Mouse (Mus musculus): ENCODE measurements at regions not wholly inside any gene's neighbourhood (a gene's known extent, or its start where the extent isn't known, plus 50 kb on each side); places are given as distances from the start of the nearest gene placed in this dataset.

DNA sequence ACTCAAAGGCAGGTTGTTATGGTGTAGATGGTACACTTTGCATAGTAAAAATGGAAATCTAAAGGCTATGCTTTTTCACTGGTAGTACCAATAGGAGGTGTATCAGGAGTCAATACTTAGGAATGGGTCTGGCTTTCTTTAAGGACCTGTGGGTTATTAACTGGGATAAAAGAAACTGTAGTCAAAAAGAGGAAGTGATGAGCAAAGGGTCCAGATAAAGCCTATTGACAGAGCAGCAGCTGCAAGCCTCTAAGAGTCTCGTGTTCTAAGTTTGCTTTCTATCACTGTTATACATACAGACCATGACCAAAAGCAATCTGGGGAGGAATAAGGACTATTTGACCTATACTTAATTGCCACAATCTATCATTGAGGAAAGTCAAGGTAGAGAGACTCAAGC, 683.0 kb downstream of the Stpg2 start:
- no peak for DNase-seq (ENCODE audit: low spot score)

DNA sequence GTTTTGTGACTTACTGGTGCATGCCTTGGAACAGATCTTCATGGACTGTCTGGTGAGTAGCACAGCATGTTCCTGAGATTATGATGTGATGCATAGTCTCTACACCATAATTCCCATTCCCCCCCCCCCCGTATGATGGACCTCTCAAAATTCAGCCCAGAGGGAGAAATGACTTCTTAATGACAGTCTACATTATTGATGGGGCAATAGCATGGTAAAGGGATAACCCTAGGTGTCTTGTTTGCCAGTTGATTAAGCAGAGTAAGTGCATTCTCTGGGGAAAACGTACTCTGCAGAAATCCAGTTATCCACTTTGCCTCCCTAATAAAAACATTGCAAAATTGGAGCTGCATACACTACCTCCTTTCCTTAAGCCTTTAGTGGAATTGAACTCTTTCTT, 684.7 kb downstream of the Stpg2 start:
- DNase-seq (ENCODE audit: low spot score): no peak

DNA sequence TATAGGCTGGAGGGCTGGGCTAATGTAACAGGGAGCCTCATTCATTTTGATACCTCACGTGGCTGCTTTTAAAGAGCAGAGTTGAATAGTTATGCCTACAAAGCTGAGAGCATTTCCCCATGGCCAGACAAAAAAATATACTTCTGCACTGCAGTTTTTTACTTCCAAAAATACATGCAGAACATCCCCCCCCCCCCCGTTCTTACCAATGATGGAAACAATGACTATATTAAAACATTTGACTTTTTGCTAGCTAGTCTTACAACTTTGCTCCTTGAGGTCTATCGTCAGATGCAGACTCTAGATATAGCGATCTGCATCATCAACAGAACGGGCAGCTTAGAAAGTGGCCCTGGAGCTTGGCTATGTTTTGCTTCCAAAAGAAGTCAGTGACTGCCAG, 692.4 kb downstream of the Stpg2 start:
- no peak for DNase-seq (ENCODE audit: low spot score)

DNA sequence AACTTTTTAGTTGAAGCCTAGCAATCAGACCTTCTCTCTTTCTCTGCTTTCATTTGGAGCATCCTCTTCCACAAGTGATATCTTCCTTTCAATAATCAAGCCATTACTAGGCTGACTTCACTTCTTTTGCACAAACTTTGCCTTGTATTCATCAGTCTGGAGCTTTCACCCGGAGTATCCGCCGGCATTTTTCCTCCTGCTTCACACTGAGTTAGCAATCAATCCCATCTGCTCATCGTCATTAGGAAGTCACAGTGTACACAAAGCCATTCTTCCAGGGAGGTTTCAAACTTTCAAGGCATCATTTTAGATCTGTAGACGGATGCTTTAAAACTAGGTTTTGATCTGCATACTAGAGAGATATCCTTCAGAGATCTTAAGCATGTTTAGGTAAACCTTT, 693.7 kb downstream of the Stpg2 start:
- no peak for DNase-seq (ENCODE audit: low spot score)

DNA sequence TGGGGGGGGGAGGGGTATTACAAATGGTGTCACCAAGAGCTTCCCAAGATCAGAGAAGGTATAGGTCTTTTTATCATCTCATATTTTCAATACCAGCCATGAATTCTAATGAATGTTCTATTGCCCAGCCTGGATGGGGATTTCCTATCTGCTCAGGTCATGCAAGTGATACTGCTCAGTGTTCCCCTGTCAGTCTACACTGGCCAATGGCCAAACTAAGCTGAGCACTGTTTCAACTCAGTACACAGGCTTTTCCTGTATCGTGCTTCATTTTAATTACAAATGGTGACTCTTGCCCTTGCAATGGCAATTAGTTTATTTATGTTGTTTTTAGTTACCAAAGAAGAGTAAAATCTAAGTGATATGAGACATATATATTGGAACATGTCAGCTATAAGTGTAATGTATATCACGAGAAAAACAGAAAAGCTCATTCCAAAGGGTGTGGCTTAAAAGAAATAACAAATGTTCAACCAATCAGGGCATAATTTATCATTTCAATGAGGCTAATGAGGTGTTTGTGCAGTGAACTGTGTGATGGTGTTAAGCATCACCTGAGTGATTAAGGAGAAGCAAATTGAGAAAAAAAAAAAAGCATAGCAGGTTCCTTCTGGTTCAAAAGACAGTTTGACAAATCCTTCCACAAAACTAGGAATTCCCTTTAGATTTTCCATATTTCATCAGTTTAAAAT, 708.3 kb downstream of the Stpg2 start:
- DNase-seq (ENCODE audit: low spot score): no peak

DNA sequence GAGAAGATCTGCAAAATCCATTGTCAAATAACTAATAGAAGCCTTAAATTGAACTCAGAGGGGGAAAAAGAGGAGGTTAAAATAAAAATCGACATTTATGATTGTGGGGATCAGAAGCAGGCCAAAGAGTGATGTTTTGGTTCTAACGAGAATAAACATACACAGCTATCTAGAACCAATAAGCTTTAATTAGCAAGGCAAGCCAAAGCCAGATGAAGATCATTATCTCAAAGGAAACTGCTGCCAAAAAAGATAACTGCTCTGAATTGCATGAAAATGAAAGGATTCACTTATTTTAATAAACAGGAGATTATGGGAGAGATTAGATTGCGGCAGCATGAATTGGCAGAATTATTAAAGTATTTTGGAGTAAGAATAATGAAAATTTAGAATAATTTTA, 716.8 kb downstream of the Stpg2 start:
- DNase-seq (ENCODE audit: low spot score): no peak

DNA sequence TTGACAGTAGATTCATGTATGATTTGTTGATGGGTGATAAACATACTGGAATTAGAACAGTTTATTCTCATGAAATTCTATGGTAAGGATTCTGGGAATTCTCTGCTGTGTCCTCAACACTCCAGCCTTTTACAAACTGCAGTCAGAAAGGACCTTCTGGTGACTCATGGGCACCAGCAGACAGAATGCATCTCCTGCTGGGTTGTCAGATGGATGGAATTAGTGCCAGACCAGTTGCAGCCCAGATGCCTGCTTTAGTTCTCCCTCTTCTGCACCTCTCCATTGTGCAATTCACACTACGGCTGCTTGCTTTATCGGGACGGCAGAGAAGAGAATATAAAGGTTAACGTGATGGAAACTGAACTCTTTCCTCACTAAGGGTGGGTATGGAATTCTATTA, 727.5 kb downstream of the Stpg2 start:
- no peak for DNase-seq (ENCODE audit: low spot score)

DNA sequence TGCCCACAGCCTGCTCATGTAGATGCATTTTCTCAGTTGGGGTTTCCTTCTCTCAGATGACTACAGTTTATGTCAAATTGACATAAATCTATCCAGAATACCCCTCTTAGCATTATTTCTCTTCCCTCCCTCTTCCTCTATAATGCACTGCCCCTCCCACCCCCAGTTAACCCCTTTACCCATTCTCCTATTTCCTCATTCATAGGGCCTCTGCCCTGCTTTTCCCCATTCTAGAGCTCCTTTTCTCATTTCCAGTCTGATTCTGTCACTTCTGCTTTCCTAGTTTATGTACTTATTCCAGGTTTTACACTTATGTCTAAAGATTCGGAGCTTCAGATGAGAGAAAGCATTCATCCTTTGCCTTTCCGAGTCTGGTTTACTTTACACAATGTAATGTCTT, 740.7 kb downstream of the Stpg2 start:
- no peak for DNase-seq (ENCODE audit: low spot score)

DNA sequence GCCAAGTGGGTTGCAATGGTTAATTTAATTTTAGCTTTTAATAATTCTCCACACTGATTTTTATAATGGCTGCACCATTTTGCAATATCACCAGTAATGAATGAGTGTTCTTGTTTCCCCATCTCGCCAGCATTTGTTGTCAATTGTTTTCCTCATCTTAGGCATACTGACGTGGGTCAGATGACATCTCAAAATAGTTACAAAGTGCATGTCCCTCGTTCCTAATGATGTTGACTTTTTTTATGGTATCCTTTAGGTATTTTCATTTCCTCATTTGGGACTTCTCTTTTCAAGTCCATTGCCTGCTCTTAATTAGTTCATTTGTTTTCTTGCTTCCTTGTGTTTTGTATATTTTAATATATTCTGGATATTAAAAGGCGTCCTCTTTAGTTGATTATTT, 741.8 kb downstream of the Stpg2 start:
- no peak for DNase-seq (ENCODE audit: low spot score)

DNA sequence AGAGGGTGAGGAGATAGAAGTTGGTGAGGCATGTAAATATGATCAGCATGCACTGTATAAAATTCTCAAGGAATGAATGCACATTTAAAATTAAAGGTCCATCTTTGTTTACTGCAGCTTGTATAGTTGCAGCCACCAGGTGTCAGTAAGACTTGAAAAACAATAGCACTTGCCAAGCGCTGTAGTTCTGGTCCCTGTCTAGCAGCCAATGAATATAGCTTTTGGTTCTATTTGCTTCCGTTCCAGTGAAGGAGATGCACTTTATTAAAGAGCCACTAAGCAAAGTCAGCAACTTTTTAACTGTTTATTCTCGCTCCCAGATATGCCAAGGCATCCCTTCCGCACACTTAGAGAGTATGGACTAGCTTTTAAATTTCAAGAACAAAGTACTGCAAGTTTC, 743.6 kb downstream of the Stpg2 start:
- DNase-seq (ENCODE audit: low spot score): no peak

DNA sequence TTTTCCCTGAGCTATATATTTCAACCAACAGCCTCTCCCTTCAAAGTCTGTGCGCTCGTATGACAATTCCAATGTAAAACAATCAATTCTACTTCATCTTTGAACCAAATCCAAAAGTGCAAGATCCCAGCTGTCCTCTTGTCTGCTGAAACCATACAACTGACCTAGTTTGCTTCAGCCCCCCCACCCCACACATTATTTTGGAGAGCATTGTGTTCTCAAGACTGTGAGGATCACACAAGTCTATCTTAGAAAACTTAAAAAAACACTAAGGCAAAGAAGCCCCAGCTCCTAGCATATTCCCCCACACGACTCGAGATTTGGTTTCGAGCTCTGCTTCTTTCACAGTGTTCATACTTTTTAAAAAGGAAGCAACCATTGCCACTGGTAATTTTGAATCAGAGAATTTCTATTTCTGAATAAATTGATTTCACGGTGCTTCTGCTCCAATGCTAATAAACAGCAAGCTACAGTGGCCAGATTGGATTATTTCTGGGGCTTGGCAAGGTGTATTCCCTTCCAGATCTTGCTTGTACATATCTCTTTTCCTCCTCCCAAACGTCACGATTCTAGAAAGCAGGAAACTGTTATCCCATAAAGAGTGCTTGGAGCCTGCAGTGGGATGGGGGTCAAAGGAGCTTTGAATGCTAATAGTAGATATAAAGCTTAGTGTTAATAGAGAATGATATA, 744.7 kb downstream of the Stpg2 start:
- DNase-seq (ENCODE audit: low spot score): no peak

DNA sequence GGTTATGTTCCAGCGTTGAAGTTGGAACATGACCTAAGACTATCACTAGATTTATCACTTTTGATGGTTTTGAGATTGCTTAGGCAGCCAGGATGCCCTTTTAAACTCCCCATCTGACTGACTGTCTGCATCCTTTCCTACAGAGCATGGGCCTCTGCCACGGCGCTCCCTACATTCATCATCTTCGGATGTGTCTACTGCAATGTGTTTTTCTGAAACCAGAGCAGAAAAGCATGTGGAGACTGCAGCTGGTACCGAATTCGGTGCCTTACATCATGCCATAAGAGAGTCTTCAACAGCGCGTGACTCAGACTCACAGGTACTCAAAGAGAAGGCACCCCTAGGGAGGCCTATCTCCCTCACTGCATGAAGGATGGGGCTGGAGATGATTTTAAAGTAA, 746.0 kb downstream of the Stpg2 start:
- no peak for DNase-seq (ENCODE audit: low spot score)

DNA sequence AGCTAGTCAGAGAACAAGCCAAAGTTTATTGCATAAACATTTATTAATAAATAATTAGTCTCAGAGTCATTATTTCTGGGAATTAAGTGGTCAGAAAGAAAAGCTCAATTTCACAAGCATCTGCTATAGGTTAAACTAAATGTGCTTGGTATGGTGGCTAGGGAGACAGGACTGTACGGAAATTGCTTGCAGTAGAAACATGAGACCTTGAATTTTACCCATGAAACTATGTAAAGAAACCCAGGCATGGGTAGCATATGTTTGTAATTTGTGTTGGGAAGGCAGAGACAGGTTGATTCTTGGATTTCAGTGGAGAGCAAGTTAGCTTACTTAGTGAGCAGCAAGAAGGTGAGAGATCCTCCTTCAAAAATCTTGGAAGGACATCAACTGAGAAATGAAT, 772.7 kb downstream of the Stpg2 start:
- no peak for DNase-seq (ENCODE audit: low spot score)

DNA sequence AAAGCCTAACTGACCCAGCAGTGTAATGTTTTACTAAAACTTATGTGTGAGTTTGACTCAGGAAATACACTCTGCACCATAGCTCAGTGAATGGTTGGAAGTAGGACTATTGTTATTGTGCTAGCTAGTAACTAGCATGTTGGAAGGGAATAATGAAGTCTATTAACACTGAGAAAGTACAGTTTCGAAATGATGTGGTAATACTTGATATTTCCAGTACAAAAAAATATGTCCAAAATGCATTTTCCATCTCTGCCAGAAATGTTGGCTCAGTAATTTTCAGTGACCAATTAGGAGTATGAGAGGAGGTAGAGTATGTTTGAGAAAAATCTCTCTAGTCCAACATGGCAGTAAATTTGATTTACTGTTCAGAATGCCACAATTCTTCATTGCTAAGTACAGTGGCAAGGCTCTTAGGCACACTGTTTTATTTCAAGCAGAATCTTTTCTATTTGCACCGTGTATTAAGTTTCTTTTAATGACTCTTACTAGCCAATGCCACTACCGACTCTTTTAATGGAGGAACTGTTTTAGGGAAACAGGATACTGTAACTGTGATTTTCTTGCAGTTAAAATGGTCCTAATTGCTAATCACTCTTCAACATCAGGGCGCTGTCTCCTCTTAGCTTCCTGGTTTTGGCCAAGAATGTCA, 780.5 kb downstream of the Stpg2 start:
- no peak for DNase-seq (ENCODE audit: low spot score)

DNA sequence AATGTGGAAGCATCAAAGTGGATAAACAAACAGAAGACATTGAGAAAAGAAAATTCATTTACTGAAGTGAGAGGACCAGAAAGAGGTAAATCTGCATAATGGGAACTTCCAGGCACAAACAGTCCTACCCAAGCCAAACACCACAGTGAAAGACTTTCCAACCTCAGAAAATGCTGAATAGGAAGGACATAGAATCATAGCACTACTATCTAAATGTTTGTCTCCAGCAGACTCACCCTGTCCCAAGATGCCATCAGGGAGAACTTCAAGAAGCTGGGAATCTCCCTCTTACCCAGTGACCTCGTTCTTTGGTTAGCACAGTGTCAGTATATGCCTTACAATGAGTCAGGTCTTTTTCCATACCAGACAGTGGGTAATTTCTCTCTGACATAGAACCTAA, 783.4 kb downstream of the Stpg2 start:
- DNase-seq (ENCODE audit: low spot score): no peak

DNA sequence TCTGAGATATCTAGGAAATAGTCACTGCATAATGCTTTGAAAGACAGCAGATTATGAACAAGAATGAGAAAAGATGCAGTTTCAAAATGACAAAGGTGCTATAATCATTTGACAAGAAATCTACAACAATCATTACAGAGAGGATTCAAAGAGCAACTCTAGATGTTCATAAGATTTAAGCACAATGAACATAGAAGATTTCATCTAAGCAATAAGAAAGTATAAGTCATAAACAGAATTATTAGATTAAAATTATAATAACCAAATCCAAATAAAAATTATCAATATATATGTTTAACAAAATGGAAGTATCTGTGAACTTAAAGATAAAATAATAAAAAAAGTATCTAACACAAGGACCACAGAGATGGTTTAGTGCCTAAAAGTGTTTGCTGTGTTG, 783.9 kb downstream of the Stpg2 start:
- no peak for DNase-seq (ENCODE audit: low spot score)

DNA sequence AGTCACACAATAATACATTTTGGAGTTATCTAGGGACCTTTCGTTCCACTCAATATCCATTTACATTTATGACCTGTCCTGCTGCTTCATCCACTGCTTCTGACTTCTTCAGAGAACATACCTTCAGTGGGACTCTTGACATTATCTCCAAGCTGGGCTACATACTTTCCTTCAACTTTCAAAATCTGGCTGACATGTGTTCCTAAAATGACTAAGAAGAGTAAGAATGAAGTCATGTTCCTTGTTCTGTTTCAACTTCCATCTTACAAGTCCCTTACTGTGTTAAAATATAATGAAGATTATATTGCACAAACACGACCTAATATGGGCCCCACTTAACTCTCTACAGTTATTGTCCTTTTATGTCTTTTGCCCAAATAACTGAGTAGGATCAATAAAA, 807.0 kb downstream of the Stpg2 start:
- DNase-seq (ENCODE audit: low spot score): no peak

DNA sequence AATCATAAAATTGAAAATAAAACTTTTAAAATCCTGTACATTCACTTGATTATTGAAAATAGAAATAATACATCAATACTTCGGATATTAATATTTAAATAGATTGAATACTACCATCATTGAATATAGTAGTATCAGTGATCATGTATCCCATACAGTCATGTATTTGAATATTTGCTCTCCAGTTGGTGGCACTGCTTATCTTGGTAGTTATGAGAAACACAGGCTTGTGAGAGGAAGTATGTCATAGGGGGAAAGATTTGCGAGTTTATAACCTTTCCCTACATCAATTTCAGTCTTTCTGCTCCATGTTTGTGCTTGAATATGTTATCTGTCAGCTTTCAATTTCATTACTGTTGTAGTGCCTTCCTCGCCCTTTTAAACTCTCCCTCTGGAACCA, 828.6 kb downstream of the Stpg2 start:
- DNase-seq (ENCODE audit: low spot score): no peak

DNA sequence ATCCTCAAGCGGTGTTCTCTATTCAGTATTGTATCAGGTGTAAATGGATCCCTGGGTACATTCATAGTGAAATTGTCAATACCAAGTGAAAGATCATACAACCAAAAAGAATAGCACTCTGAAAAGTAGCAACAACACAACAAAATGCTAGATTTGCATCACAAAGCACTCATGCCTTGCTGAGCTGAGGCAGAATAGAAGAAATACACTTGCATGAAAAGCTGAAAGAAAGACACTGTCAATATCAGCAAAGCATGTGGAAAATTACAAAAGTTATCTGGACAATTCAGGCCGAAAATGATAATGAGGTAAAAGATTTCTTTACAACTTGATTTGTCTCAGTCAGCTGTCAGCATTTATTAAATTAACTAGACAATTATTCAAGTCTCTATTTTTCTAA, 829.6 kb downstream of the Stpg2 start:
- no peak for DNase-seq (ENCODE audit: low spot score)

DNA sequence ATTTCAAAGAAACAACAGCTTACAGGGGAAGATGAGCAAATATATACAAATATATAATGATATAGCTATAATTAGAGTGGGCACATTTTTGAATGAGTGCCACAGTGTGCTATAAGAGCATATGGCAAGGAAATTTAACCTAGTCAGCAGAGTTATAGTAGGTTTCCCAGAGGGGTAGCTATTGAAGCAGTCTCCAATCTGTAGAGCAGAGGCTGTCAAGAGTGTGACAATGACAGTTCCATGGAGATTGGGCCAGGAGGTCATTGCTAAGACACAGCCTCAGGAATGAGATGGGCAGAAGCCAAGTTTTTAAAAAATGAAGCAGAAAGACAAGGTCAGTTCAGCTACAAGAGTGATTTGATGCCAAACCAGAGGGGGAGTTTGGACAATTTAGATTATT, 839.4 kb downstream of the Stpg2 start:
- DNase-seq (ENCODE audit: low spot score): no peak

DNA sequence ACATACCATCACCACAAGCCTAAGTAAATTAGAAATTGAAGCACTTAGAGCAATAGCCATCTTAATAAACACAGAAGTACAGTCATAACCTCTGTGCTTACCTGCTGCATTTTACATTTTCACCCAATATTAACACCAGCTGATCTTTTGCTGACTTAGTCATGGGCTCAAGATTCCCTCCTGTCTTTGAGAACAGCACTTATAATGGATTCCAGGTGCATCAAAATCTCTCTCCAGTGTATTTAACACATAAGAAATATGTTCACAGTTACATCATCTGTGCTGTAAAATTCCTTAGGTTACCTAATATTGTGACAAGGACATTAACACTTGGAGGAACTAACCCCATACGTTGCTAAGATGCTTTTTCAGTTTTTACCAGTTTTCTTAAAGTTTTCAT, 849.1 kb downstream of the Stpg2 start:
- no peak for DNase-seq (ENCODE audit: low spot score)

DNA sequence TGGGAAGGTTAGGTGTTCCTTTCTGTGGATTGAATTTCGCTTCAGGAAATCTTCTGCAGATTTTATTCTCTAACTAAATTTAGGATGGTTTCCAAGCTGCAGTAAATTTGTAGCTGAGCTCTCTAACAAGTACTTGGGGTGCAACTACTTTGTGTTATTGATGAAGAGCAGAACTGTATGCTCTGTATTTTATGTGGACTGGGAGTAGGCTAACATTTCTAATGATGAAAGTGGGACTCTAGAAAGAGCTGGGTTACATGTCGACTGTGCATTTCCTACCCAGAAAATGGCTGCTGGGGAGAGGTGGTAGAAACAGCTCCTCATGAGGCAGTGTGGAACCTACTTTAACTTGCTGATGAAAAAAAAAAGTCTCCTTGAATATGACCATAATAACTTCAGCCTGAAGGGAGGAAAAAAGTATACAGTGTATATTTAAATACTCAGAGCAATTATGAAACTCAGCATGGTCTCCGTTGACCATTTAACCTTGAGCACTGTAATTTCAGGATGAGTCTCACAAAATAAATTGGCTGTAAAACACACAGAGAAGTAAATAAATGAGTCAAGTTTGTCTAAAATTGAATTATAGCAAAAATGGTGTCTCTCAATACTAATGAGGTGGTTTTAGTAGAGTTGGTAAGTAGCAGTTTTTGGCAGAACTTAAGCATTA, 852.6 kb downstream of the Stpg2 start:
- DNase-seq (ENCODE audit: low spot score): no peak

DNA sequence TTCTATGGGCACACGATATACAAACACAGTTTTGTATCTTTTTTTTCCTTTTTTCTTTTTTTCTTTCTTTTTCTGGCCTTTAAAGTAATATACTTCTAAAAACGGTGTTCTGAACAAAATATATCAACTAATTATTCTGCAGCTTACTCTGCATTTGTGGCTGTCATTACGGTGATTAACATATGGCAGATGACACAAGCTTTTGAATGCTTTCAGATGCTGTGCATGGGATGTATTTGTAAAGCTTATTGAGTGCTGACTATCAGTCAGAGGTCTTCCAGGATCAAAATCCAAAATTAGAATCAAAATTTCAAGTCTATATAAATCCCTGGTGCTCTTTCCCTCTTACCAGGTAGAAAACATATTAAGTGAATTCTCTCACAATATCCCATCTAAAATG, 853.6 kb downstream of the Stpg2 start:
- DNase-seq (ENCODE audit: low spot score): no peak

Data from ovary, postnatal 14 days (tissue).